Mouse (Mus musculus) C2C12 (cell line): Measurements from ENCODE around the gene F7. TPM values are rescaled to one million over a fixed set of nuclear protein-coding genes. Genes with fewer than 3 reads are reported as not detected.
A peak's percentile ranks its signal among the peaks of the same experiment; 100 is the strongest.

ENCODE experiments used
- H3K27me3 ChIP-seq: one replicate; pipeline ENCODE4 v1.6.1; 2011; ENCODE audit not compliant: control insufficient read depth, insufficient read depth, insufficient read length
- H3K36me3 ChIP-seq: one replicate; pipeline ENCODE4 v1.6.1; 2011; ENCODE audit not compliant: control insufficient read depth, insufficient read depth
- H3K4me3 ChIP-seq: one replicate; pipeline ENCODE4 v1.5.1; 2011; ENCODE audit warnings: mild to moderate bottlenecking, control low read depth; ENCODE audit not compliant: poor library complexity, insufficient read depth, severe bottlenecking
- H3K79me2 ChIP-seq: one replicate; pipeline ENCODE4 v1.6.1; 2011; ENCODE audit not compliant: control insufficient read depth, insufficient read depth
- H3K79me3 ChIP-seq: one replicate; pipeline ENCODE4 v1.6.1; 2011; ENCODE audit warnings: low read depth, control low read depth
- H3ac ChIP-seq: one replicate; pipeline ENCODE3; 2011; ENCODE audit warnings: low read depth; ENCODE audit not compliant: control insufficient read depth, insufficient read length
- CEBPB ChIP-seq: IDR thresholded peaks from one replicate; pipeline ENCODE4 v1.6.1; 2011; ENCODE audit warnings: low read depth, mild to moderate bottlenecking, control low read depth, moderate library complexity
- CTCF ChIP-seq: IDR thresholded peaks from one replicate; pipeline ENCODE4 v1.5.1; 2011; ENCODE audit not compliant: control insufficient read depth, insufficient read depth, insufficient read length
- FOSL1 ChIP-seq: IDR thresholded peaks from one replicate; pipeline ENCODE4 v1.8.0; 2011; ENCODE audit warnings: mild to moderate bottlenecking, low read length; ENCODE audit not compliant: poor library complexity, insufficient read depth, severe bottlenecking
- MAX ChIP-seq: IDR thresholded peaks from one replicate; pipeline ENCODE4 v1.6.1; 2011; ENCODE audit warnings: mild to moderate bottlenecking, control low read depth
- MYOD1 ChIP-seq: IDR thresholded peaks from one replicate; pipeline ENCODE4 v1.6.1; 2011; ENCODE audit warnings: low read depth; ENCODE audit not compliant: control insufficient read depth, insufficient read length
- MYOG ChIP-seq: IDR thresholded peaks from one replicate; pipeline ENCODE4 v1.6.1; 2011; ENCODE audit not compliant: control insufficient read depth, insufficient read length; ENCODE audit errors: extremely low read depth
- USF1 ChIP-seq: IDR thresholded peaks from one replicate; pipeline ENCODE4 v1.6.1; 2011; ENCODE audit warnings: low read depth, mild to moderate bottlenecking, control low read depth, moderate library complexity
- long read RNA-seq, 2 experiments: library from polyadenylated mRNA; unstranded; transcript quantifications; one replicate each; pipeline ENCODE4 v2.0.0; 2019 to 2020
- polyA plus RNA-seq: library from polyadenylated mRNA; unstranded; fragments of >200 nt; fragmentation: generic; extraction: Trizol; gene quantifications from one replicate; pipeline ENCODE4 v1.2.1, GENCODE M21; 2012; ENCODE audit warnings: missing spikeins

The F7 gene
- polyA plus RNA-seq = not detected
- long read RNA-seq, experiment 1 = 0 reads
- long read RNA-seq, experiment 2 = 0 reads

DNA sequence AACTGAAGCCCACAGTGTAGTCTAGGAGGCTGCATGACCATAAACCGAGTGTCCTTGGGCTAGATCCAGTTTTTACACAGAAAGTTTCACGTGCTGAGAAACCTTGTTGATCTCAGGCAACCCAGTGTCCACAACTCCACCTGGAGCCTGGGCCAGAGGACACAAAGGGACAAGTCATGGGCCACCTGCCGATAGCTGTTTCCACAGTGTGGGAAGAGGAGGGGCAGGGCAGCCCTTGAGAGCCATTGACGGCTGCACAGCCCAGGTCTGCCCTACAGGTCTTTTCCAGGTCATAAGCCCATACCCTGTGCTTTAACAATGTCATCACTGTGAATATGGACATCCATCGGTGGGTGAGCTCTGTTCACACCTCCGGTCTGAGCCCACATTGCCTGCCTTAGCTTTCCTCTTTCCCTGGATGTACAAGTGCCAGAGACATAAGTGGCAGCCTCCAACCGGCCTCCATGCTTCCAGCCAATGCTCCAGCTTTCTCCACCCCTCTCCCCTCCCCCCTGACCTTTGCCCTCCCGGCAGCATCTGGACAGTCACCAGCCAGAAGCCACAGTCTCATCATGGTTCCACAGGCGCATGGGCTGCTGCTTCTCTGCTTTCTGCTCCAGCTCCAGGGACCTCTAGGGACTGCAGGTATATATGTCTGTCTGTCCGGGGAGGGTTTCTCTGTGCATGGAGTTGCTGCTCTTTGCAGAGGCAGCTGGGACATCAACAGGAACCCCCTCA is at the start of gene F7:
Gene F7, plus strand, starts transcription at position 548 of the 738 bp plus-strand sequence.
- Histone ChIP-seq H3K79me2 (no peaks in the 10 kb centered on the region), H3ac (no peak within 1 kb of the TSS), H3K27me3 (peaks cover 29% of the 10 kb centered on the region), H3K79me3 (no peaks in the 10 kb centered on the region), H3K4me3 (no peak within 1 kb of the TSS), H3K36me3 (no peaks in the 10 kb centered on the region)
- TF ChIP-seq CEBPB = no peak
- no peak for TF ChIP-seq FOSL1
- TF ChIP-seq USF1 = no peak
- TF ChIP-seq MAX = no peak
- TF ChIP-seq CTCF = no peak
- no peak for TF ChIP-seq MYOG
- no peak for TF ChIP-seq MYOD1

DNA sequence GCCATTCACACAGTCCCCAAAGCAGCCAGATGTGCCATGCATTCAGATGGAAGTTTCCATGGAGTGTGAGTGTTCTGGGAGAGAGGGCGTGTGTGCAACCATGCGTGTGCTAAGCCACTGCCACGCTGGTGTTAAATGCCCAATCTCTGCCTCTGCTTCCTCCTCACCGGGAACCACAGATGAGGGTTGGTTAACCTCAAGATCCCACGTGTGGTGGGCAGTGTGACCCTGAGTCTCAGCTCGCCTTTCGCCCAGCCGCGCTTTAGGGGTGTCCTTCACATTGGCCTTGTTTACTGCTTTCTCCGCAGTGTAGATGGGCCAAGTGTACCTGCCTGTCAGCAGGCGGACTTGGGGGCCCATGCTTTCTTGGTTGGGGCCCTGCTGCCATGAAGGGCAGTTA is 49.5 kb upstream of the F7 start:
- Histone ChIP-seq H3K79me2 (no peaks in the 10 kb centered on the region), H3K36me3 (no peaks in the 10 kb centered on the region), H3K4me3 (no peak overlapping the region), H3ac (no peak overlapping the region), H3K79me3 (no peaks in the 10 kb centered on the region), H3K27me3 (peaks cover 40% of the 10 kb centered on the region)
- no peak for TF ChIP-seq MYOG
- TF ChIP-seq MAX = no peak

- Histone ChIP-seq H3K4me3 (no peak overlapping the region), H3K27me3 (peaks cover 40% of the 10 kb centered on the region), H3ac (no peak overlapping the region), H3K36me3 (no peaks in the 10 kb centered on the region), H3K79me2 (no peaks in the 10 kb centered on the region), H3K79me3 (no peaks in the 10 kb centered on the region)
- TF ChIP-seq MAX = no peak
- no peak for TF ChIP-seq FOSL1
- no peak for TF ChIP-seq MYOD1
- no peak for TF ChIP-seq CEBPB
- TF ChIP-seq CTCF = no peak
- no peak for TF ChIP-seq MYOG
Observed at GRCm38 (mm10) chr8:12976723-12977122, 49.1 kb upstream of the F7 start.

GRCm38 (mm10) chr8:12977325-12977724 is 48.5 kb upstream of the F7 start:
- Histone ChIP-seq H3K79me2 (no peaks in the 10 kb centered on the region), H3K36me3 (no peaks in the 10 kb centered on the region)

DNA sequence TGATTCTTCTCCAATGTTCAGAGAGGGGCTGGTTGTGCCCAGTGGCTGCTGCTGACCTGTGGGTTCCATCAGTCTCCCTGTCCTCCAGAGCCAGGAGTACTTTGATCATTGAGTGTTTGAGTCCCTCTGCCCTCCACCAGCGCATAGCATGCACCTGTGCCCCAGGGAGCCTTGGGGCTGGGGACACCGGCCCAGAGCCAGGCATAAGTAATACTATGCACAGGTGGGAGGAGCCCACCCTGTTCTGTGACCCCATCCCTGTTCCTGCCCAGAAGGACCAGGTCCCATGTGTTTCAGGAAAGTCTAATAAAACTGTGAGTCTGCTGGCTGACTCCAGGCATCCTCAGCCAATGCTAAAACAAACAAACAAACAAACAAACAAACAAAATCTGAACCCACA is 47.5 kb upstream of the F7 start:
- Histone ChIP-seq H3K79me2 (no peaks in the 10 kb centered on the region), H3K27me3 (peaks cover 40% of the 10 kb centered on the region), H3ac (no peak overlapping the region), H3K36me3 (no peaks in the 10 kb centered on the region), H3K79me3 (no peaks in the 10 kb centered on the region), H3K4me3 (no peak overlapping the region)
- TF ChIP-seq FOSL1 (no peak), MYOD1 (no peak), CTCF (no peak), MYOG (no peak)

More at GRCm38 (mm10) chr8:12977325-12977724, 48.5 kb upstream of the F7 start:
- H3K27me3 ChIP-seq = peaks cover 40% of the 10 kb centered on the region
- TF ChIP-seq MAX (no peak), CEBPB (no peak), FOSL1 (no peak), CTCF (no peak), MYOD1 (no peak), MYOG (no peak), USF1 (no peak)
- no peak overlapping the region for H3ac ChIP-seq
- H3K79me3 ChIP-seq = no peaks in the 10 kb centered on the region
- no peak overlapping the region for H3K4me3 ChIP-seq

DNA sequence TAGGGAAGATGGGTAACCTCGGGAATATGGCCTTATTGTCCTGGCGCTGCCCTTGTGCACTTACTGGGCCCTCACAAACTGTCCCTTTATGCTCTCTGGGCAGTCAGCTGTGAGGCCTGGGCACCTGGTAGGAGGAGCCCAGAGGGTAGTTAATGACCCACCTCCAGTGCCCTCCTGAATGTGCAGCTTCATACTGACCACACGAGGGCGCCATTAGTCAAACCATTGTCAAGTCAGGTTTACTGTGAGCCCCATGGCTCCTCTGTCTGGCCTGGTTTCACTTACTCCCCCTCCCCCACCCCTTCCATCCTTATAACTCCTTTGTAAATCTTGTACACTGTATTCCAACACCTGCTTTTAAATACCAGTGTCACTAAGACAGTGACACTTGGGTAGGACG is 47.1 kb upstream of the F7 start:
- H3K36me3 ChIP-seq = no peaks in the 10 kb centered on the region
- no peak overlapping the region for H3ac ChIP-seq
- no peaks in the 10 kb centered on the region for H3K79me3 ChIP-seq
- H3K27me3 ChIP-seq = peaks cover 40% of the 10 kb centered on the region
- TF ChIP-seq CTCF = peak; percentile 80
- no peak for TF ChIP-seq MYOD1
- no peak overlapping the region for H3K4me3 ChIP-seq
- no peaks in the 10 kb centered on the region for H3K79me2 ChIP-seq
